Mouse (Mus musculus) liver, embryonic 16.5 days (tissue): ENCODE results near the gene Neurog3. TPM values are rescaled to one million over a fixed set of nuclear protein-coding genes. Genes with fewer than 3 reads are reported as not detected.

Source experiments
- ATAC-seq: fragments of 200-750 bp; cut with Nextera tagmentation; 2 replicates; pipeline ENCODE4 v1.8.0; 2017; ENCODE audit warnings: low read depth, mild to moderate bottlenecking, moderate number of reproducible peaks, moderate library complexity
- H3K27ac ChIP-seq: fragments of 300-500 bp; sonication (generic); 2 replicates; pipeline ENCODE4 v1.5.1; 2014; ENCODE audit warnings: mild to moderate bottlenecking, low read length
- H3K27me3 ChIP-seq: fragments of 300-500 bp; sonication (generic); 2 replicates; pipeline ENCODE4 v1.6.1; 2014; ENCODE audit warnings: low read depth, low read length, mixed read lengths; ENCODE audit not compliant: control insufficient read depth, insufficient read depth
- H3K36me3 ChIP-seq: fragments of 300-500 bp; sonication (generic); 2 replicates; pipeline ENCODE4 v1.6.1; 2014; ENCODE audit warnings: mild to moderate bottlenecking; ENCODE audit not compliant: control insufficient read depth, insufficient read depth
- H3K4me1 ChIP-seq: fragments of 300-500 bp; sonication (generic); 2 replicates; pipeline ENCODE4 v1.6.1; 2014; ENCODE audit warnings: low read depth, low read length, mixed read lengths; ENCODE audit not compliant: control insufficient read depth
- H3K4me2 ChIP-seq: fragments of 300-500 bp; sonication (generic); 2 replicates; pipeline ENCODE4 v1.6.1; 2014; ENCODE audit warnings: low read depth, low read length, mixed read lengths
- H3K4me3 ChIP-seq: fragments of 300-500 bp; sonication (generic); 2 replicates; pipeline ENCODE4 v1.5.1; 2014; ENCODE audit warnings: low read depth, mild to moderate bottlenecking, low read length
- H3K9ac ChIP-seq: fragments of 300-500 bp; sonication (generic); 2 replicates; pipeline ENCODE4 v1.6.1; 2014; ENCODE audit warnings: low read depth, low read length
- H3K9me3 ChIP-seq: fragments of 300-500 bp; sonication (generic); replicated peaks from 2 replicates; pipeline ENCODE4 v1.6.1; 2016; ENCODE audit warnings: low read length; ENCODE audit not compliant: control insufficient read depth
- WGBS: fragments of 180-500 bp; shearing (Covaris S2); extraction: QIAGEN DNeasy Blood & Tissue Kit; methylation state at CpG from one replicate; pipeline ENCODE4 v1.1.7; 2014; ENCODE audit not compliant: insufficient replicate concordance; 5-methylcytosine and 5-hydroxymethylcytosine counted together
- polyA plus RNA-seq: library from polyadenylated mRNA; unstranded; fragments of >200 nt; fragmentation: Nextera tagmentation; extraction: Ambion mirVana; gene quantifications from 2 replicates; pipeline ENCODE4 v1.2.1, GENCODE M21; 2015

The Neurog3 gene
- polyA plus RNA-seq, 1 experiment from 2014 or later, result 0.14 TPM

- no peaks in the 10 kb centered on the region for H3K4me1 ChIP-seq
Measured at GRCm38 (mm10) chr10:62101504-62102439, 31.1 kb upstream of the Neurog3 start.

GRCm38 (mm10) chr10:62104835-62105576 is 27.9 kb upstream of the Neurog3 start:
- no peak for ATAC-seq
- Histone ChIP-seq H3K4me1 (no peaks in the 10 kb centered on the region), H3K4me2 (no peak overlapping the region), H3K27ac (no peak overlapping the region), H3K9me3 (no peaks in the 10 kb centered on the region), H3K4me3 (no peak overlapping the region), H3K9ac (no peak overlapping the region), H3K36me3 (no peaks in the 10 kb centered on the region), H3K27me3 (peaks cover 15% of the 10 kb centered on the region)
- WGBS, result 12% methylated on average over 7 of the region's 7 CpGs

More at GRCm38 (mm10) chr10:62101504-62102439, 31.1 kb upstream of the Neurog3 start:
- Histone ChIP-seq H3K9ac (no peak overlapping the region), H3K9me3 (no peaks in the 10 kb centered on the region), H3K36me3 (no peaks in the 10 kb centered on the region), H3K27ac (no peak overlapping the region), H3K4me3 (no peak overlapping the region), H3K27me3 (no peaks in the 10 kb centered on the region), H3K4me2 (no peak overlapping the region)
- no peak for ATAC-seq
- WGBS, result 11% methylated on average over 7 of the region's 7 CpGs

GRCm38 (mm10) chr10:62107048-62107447 is 25.8 kb upstream of the Neurog3 start:
- H3K9me3 ChIP-seq, result no peaks in the 10 kb centered on the region
- H3K27me3 ChIP-seq, result peaks cover 33% of the 10 kb centered on the region
- WGBS, result 60% methylated on average over 9 of the region's 9 CpGs

GRCm38 (mm10) chr10:62110504-62111206 is 22.2 kb upstream of the Neurog3 start:
- no peak overlapping the region for H3K9ac ChIP-seq
- WGBS, result under 1% methylated on average over 57 of the region's 57 CpGs
- no peaks in the 10 kb centered on the region for H3K36me3 ChIP-seq
- no peak overlapping the region for H3K27ac ChIP-seq
- H3K4me1 ChIP-seq, result no peaks in the 10 kb centered on the region
- peaks cover 33% of the 10 kb centered on the region for H3K27me3 ChIP-seq
- H3K4me2 ChIP-seq, result peak overlapping the region; percentile 69
- no peaks in the 10 kb centered on the region for H3K9me3 ChIP-seq
- ATAC-seq, result 0 out of 2 replicates have a peak, but pooled peaks have one; percentile 16
- peak overlapping the region; percentile 54 for H3K4me3 ChIP-seq

More at GRCm38 (mm10) chr10:62107048-62107447, 25.8 kb upstream of the Neurog3 start:
- Histone ChIP-seq H3K4me3 (no peak overlapping the region), H3K9ac (no peak overlapping the region), H3K4me2 (no peak overlapping the region), H3K4me1 (no peaks in the 10 kb centered on the region), H3K36me3 (no peaks in the 10 kb centered on the region), H3K27ac (no peak overlapping the region)
- ATAC-seq, result no peak

GRCm38 (mm10) chr10:62111207-62111576 is 21.7 kb upstream of the Neurog3 start:
- WGBS, result 33% methylated on average over 6 of the region's 6 CpGs
- Histone ChIP-seq H3K9me3 (no peaks in the 10 kb centered on the region), H3K9ac (no peak overlapping the region), H3K27ac (no peak overlapping the region), H3K36me3 (no peaks in the 10 kb centered on the region), H3K4me3 (no peak overlapping the region), H3K4me2 (0 out of 2 replicates have a peak overlapping the region, but pooled peaks have one; percentile 69), H3K27me3 (peaks cover 33% of the 10 kb centered on the region), H3K4me1 (no peaks in the 10 kb centered on the region)
- ATAC-seq, result no peak

GRCm38 (mm10) chr10:62113865-62114647 is 18.8 kb upstream of the Neurog3 start:
- Histone ChIP-seq H3K4me3 (no peak overlapping the region), H3K27ac (no peak overlapping the region), H3K4me2 (no peak overlapping the region), H3K9ac (no peak overlapping the region), H3K27me3 (peaks cover 27% of the 10 kb centered on the region), H3K4me1 (no peaks in the 10 kb centered on the region), H3K9me3 (no peaks in the 10 kb centered on the region), H3K36me3 (no peaks in the 10 kb centered on the region)
- ATAC-seq, result no peak
- WGBS, result 56% methylated on average over 9 of the region's 9 CpGs

- Histone ChIP-seq H3K27ac (no peak overlapping the region), H3K4me2 (no peak overlapping the region), H3K4me1 (no peaks in the 10 kb centered on the region), H3K9ac (no peak overlapping the region), H3K36me3 (no peaks in the 10 kb centered on the region), H3K9me3 (no peaks in the 10 kb centered on the region), H3K27me3 (peaks cover 51% of the 10 kb centered on the region), H3K4me3 (no peak overlapping the region)
- ATAC-seq, result no peak
- 31% methylated on average over 6 of the region's 6 CpGs for WGBS
Measured at GRCm38 (mm10) chr10:62127137-62127536, 5.8 kb upstream of the Neurog3 start.

GRCm38 (mm10) chr10:62127711-62128231 is 5.1 kb upstream of the Neurog3 start:
- Histone ChIP-seq H3K27me3 (peaks cover 57% of the 10 kb centered on the region), H3K4me2 (no peak overlapping the region), H3K36me3 (no peaks in the 10 kb centered on the region), H3K4me3 (no peak overlapping the region), H3K9ac (no peak overlapping the region), H3K27ac (no peak overlapping the region), H3K9me3 (no peaks in the 10 kb centered on the region), H3K4me1 (no peaks in the 10 kb centered on the region)
- 32% methylated on average over 21 of the region's 21 CpGs for WGBS
- no peak for ATAC-seq
